Comparison of ENCODE assay signal across 26 mouse cellular contexts in the genomic region with DNA sequence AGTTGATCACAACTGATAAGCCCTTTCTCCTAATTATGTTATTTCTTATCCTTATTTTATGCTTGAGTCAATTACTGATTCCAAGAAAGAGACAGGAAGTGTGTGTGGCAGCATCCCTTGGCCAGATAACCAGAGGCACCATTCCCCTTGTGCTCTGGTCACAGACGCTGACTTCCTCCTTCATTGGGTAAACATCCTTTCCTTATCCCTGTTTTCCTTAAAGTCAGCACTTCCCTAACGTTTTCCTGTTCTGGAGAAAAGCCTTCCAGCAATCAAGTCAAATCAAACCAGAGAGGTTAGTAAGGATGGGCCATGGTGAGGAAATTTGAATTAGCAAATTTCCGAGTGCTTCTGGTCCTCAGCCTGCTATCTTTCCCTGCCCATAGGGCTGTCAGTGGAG. TPM values are rescaled to one million over a fixed set of nuclear protein-coding genes. Genes with fewer than 3 reads are reported as not detected.
A peak's percentile ranks its signal among the peaks of the same experiment; 100 is the strongest.
DNase-seq lines count a peak whose midpoint lies in the region; ATAC-seq and TF ChIP-seq lines count a peak whose summit lies in the region.
"Had no signal": no experiment of that assay in that cellular context is flagged by ENCODE, and none has a peak within 500 bp of the region (broad histone marks: within the 10 kb centered on the region; RNA-seq: fewer than 3 reads in every experiment).

No protein-coding gene starts in this region.

- no peak overlapping the region for H3K27ac ChIP-seq in heart, embryonic 10.5 days
- H3K27ac ChIP-seq in heart, postnatal 0 days (ENCODE audit: low read depth), result peak overlapping the region; percentile 20; the same call in 1 of the 2 replicates
- no peak overlapping the region for H3K27ac ChIP-seq in lung, postnatal 0 days (ENCODE audit: low read length)
- H3K27ac ChIP-seq in thymus, adult 2 months (ENCODE audit: control insufficient read depth, insufficient read depth, low read length), result peak overlapping the region; percentile 70
- H3K27ac ChIP-seq: embryonic facial prominence, embryonic 10.5 days; embryonic facial prominence, embryonic 13.5 days; forebrain, embryonic 12.5 days; forebrain, embryonic 15.5 days; hindbrain, embryonic 12.5 days; hindbrain, embryonic 15.5 days had no signal

- peak; percentile 88 for DNase-seq in heart, adult 11 months
- no peak for DNase-seq in heart, embryonic 10.5 days (ENCODE audit: low spot score)
- peak; percentile 10 for DNase-seq in heart, postnatal 0 days (ENCODE audit: low spot score)
- DNase-seq in heart, adult 8-10 months (ENCODE audit: low spot score), result no peak
- no peak for DNase-seq in lung, postnatal 0 days (ENCODE audit: low spot score)
- DNase-seq in lung, adult 2 months, result no peak
- no peak for DNase-seq in thymus, adult 2 months
- no peak for DNase-seq in thymus, postnatal 14 days
- DNase-seq: adrenal gland, adult 8-10 months; adrenal gland, postnatal 25 days; cerebellum, adult 11-12 months; cerebellum, adult 8-10 months; cerebellum, postnatal 10 days; cerebellum, postnatal 36 days; embryo, embryonic 11 days; gastrocnemius, postnatal 25 days had no signal

- no peak for TF ChIP-seq POLR2A in lung, adult 2 months (IDR thresholded peaks at IDR 0.05; ENCODE audit: borderline replicate concordance, extremely low read depth, low read depth, low read length)
- no peak for TF ChIP-seq POLR2A in thymus, adult 2 months (IDR thresholded peaks at IDR 0.05; ENCODE audit: control insufficient read depth, extremely low read depth, insufficient read depth, low read length, poor library complexity)

- no peak overlapping the region for H3K4me2 ChIP-seq in heart, postnatal 0 days (ENCODE audit: low read depth, low read length)
- no peak overlapping the region for H3K4me2 ChIP-seq in lung, postnatal 0 days (replicated peaks; ENCODE audit: low read depth, low read length)
- H3K4me2 ChIP-seq: embryonic facial prominence, embryonic 13.5 days; forebrain, embryonic 12.5 days; forebrain, embryonic 15.5 days; heart, embryonic 15.5 days; hindbrain, embryonic 12.5 days; hindbrain, embryonic 15.5 days had no signal

- H3K4me1 ChIP-seq in heart, embryonic 10.5 days, result no peaks in the 10 kb centered on the region
- H3K4me1 ChIP-seq in heart, postnatal 0 days (ENCODE audit: control insufficient read depth, insufficient read depth), result peaks cover 5% of the 10 kb centered on the region; the same call in 1 of the 2 replicates
- no peaks in the 10 kb centered on the region for H3K4me1 ChIP-seq in lung, postnatal 0 days (ENCODE audit: insufficient read depth, low read depth, low read length)
- peaks cover 3% of the 10 kb centered on the region for H3K4me1 ChIP-seq in lung, adult 2 months (ENCODE audit: control insufficient read depth, insufficient read depth, low read length)
- peaks cover 37% of the 10 kb centered on the region for H3K4me1 ChIP-seq in thymus, adult 2 months (replicated peaks; ENCODE audit: control insufficient read depth, insufficient read depth, low read length)
- H3K4me1 ChIP-seq: embryonic facial prominence, embryonic 10.5 days; embryonic facial prominence, embryonic 13.5 days; forebrain, embryonic 12.5 days; forebrain, embryonic 15.5 days; heart, embryonic 15.5 days; hindbrain, embryonic 12.5 days; hindbrain, embryonic 15.5 days had no signal

- TF ChIP-seq CTCF in heart, postnatal 0 days (IDR thresholded peaks at IDR 0.05; ENCODE audit: low read depth), result no peak
- TF ChIP-seq CTCF in lung, postnatal 0 days (IDR thresholded peaks at IDR 0.05), result no peak
- no peak for TF ChIP-seq CTCF in lung, adult 2 months (IDR thresholded peaks at IDR 0.05; ENCODE audit: insufficient read depth, low read length)
- TF ChIP-seq CTCF in thymus, adult 2 months (IDR thresholded peaks at IDR 0.05; ENCODE audit: borderline replicate concordance, control insufficient read depth, extremely low read depth, insufficient read depth, low read length, poor library complexity), result no peak

- no peak overlapping the region for H3K4me3 ChIP-seq in heart, embryonic 10.5 days
- no peak overlapping the region for H3K4me3 ChIP-seq in heart, postnatal 0 days (ENCODE audit: low read depth, low read length)
- H3K4me3 ChIP-seq in lung, postnatal 0 days (ENCODE audit: low read depth, low read length), result no peak overlapping the region
- no peak overlapping the region for H3K4me3 ChIP-seq in lung, adult 2 months (replicated peaks; ENCODE audit: extremely low read depth, low read depth, low read length)
- H3K4me3 ChIP-seq in thymus, adult 2 months (ENCODE audit: control insufficient read depth, insufficient read depth, low read length), result no peak overlapping the region
- H3K4me3 ChIP-seq: embryonic facial prominence, embryonic 10.5 days; embryonic facial prominence, embryonic 13.5 days; erythroblast, embryonic 14.5 days; forebrain, embryonic 12.5 days; forebrain, embryonic 15.5 days; heart, embryonic 15.5 days; hindbrain, embryonic 12.5 days; hindbrain, embryonic 15.5 days had no signal

- H3K9me3 ChIP-seq in heart, embryonic 10.5 days, result 0 out of 2 replicates have a peak, but pooled peaks cover 7% of the 10 kb centered on the region
- peaks cover 5% of the 10 kb centered on the region; the same call in 1 of the 2 replicates for H3K9me3 ChIP-seq in heart, postnatal 0 days (replicated peaks; ENCODE audit: control insufficient read depth, low read length)
- H3K9me3 ChIP-seq in lung, postnatal 0 days (ENCODE audit: low read length), result no peaks in the 10 kb centered on the region
- H3K9me3 ChIP-seq: embryonic facial prominence, embryonic 13.5 days; forebrain, embryonic 12.5 days; forebrain, embryonic 15.5 days; heart, embryonic 15.5 days; hindbrain, embryonic 15.5 days had no signal

- H3K27me3 ChIP-seq in heart, embryonic 10.5 days (ENCODE audit: insufficient read depth, poor library complexity, severe bottlenecking), result no peaks in the 10 kb centered on the region
- H3K27me3 ChIP-seq in heart, postnatal 0 days (ENCODE audit: control insufficient read depth, insufficient read depth, low read length), result no peaks in the 10 kb centered on the region
- no peaks in the 10 kb centered on the region for H3K27me3 ChIP-seq in lung, postnatal 0 days (replicated peaks; ENCODE audit: insufficient read depth, low read length)
- H3K27me3 ChIP-seq in thymus, adult 2 months (ENCODE audit: control insufficient read depth, insufficient read depth, low read length), result no peaks in the 10 kb centered on the region
- H3K27me3 ChIP-seq: embryonic facial prominence, embryonic 13.5 days; forebrain, embryonic 12.5 days; forebrain, embryonic 15.5 days; heart, embryonic 15.5 days; hindbrain, embryonic 12.5 days; hindbrain, embryonic 15.5 days had no signal

- no peak for TF ChIP-seq EP300 in heart, postnatal 0 days (IDR thresholded peaks at IDR 0.05; ENCODE audit: low read depth)
- peak; percentile 63 for TF ChIP-seq EP300 in lung, postnatal 0 days (IDR thresholded peaks at IDR 0.05)

- no peak overlapping the region for H3K9ac ChIP-seq in heart, postnatal 0 days (replicated peaks; ENCODE audit: low read depth, low read length)
- H3K9ac ChIP-seq in lung, postnatal 0 days (replicated peaks; ENCODE audit: low read depth), result no peak overlapping the region
- H3K9ac ChIP-seq: embryonic facial prominence, embryonic 13.5 days; forebrain, embryonic 12.5 days; forebrain, embryonic 15.5 days; heart, embryonic 15.5 days; hindbrain, embryonic 12.5 days; hindbrain, embryonic 15.5 days had no signal

- ATAC-seq in heart, postnatal 0 days (ENCODE audit: insufficient read depth, low read depth), result no peak
- 0 out of 2 replicates have a peak, but pooled peaks have one; percentile 12 for ATAC-seq in lung, postnatal 0 days
- ATAC-seq: forebrain, embryonic 15.5 days had no signal

- WGBS in heart, embryonic 10.5 days, result 42% methylated on average over 3 of the region's 3 CpGs
- WGBS in heart, postnatal 0 days, result 32% methylated on average over 3 of the region's 3 CpGs
- WGBS in lung, postnatal 0 days, result 20% methylated on average over 3 of the region's 3 CpGs
- WGBS in lung, adult 2 months, result 24% methylated on average over 3 of the region's 3 CpGs
- 61% methylated on average over 3 of the region's 3 CpGs for WGBS in thymus, adult 2 months

- H3K36me3 ChIP-seq in heart, embryonic 10.5 days, result no peaks in the 10 kb centered on the region
- H3K36me3 ChIP-seq in heart, postnatal 0 days (replicated peaks; ENCODE audit: control insufficient read depth, insufficient read depth, low read length), result no peaks in the 10 kb centered on the region
- no peaks in the 10 kb centered on the region for H3K36me3 ChIP-seq in lung, postnatal 0 days (ENCODE audit: insufficient read depth, low read length)
- H3K36me3 ChIP-seq in thymus, adult 2 months (ENCODE audit: control insufficient read depth, insufficient read depth, low read length), result no peaks in the 10 kb centered on the region
- H3K36me3 ChIP-seq: embryonic facial prominence, embryonic 10.5 days; embryonic facial prominence, embryonic 13.5 days; forebrain, embryonic 12.5 days; forebrain, embryonic 15.5 days; heart, embryonic 15.5 days; hindbrain, embryonic 12.5 days; hindbrain, embryonic 15.5 days had no signal

RNA-seq across cellular contexts. Expression of a gene that starts 29.6 kb away (rescaled TPM):
- polyA plus RNA-seq in heart, embryonic 10.5 days (2016; fragmentation: Nextera tagmentation; extraction: Ambion mirVana), result 0.14 TPM in 1 of 2 replicates, not detected in the other
- total RNA-seq in heart, postnatal 0 days (2014; rRNA removed; ENCODE audit: low replicate concordance), result 0.73 TPM in 1 of 2 replicates, not detected in the other
- polyA plus RNA-seq in heart, postnatal 0 days (2015; fragmentation: Nextera tagmentation; extraction: Ambion mirVana), result 0.20 and 1.0 TPM in 2 replicates
- total RNA-seq in heart, adult 8-10 months (2022), result 1 to 10 TPM; 2.5 to 6.3 (median 3.5) TPM
- polyA plus RNA-seq in lung, postnatal 0 days (2015; fragmentation: Nextera tagmentation; extraction: Ambion mirVana), result not detected in 2 replicates
- polyA plus RNA-seq in lung, adult 2 months (2012; rRNA removed), result 19.3 and 57.0 TPM in 2 replicates
- polyA plus RNA-seq in thymus, adult 2 months (2012; rRNA removed), result 52.4 and 61.3 TPM in 2 replicates
- total RNA-seq: hematopoietic stem cell, adult 5-6 weeks had no signal
- polyA plus RNA-seq: activated CD4-positive, CD25-positive, alpha-beta regulatory T cell, adult 4 months; embryonic facial prominence, embryonic 10.5 days; embryonic facial prominence, embryonic 13.5 days; erythroblast, embryonic 14.5 days; forebrain, embryonic 12.5 days; forebrain, embryonic 15.5 days; heart, embryonic 15.5 days; hindbrain, embryonic 12.5 days; hindbrain, embryonic 15.5 days had no signal

RNA-seq across cellular contexts. Expression of a gene that starts 48.4 kb away (rescaled TPM):
- polyA plus RNA-seq in heart, embryonic 10.5 days (2016; fragmentation: Nextera tagmentation; extraction: Ambion mirVana), result 134 and 158 TPM in 2 replicates
- total RNA-seq in heart, postnatal 0 days (2014; rRNA removed; ENCODE audit: low replicate concordance), result 16.8 and 27.9 TPM in 2 replicates
- polyA plus RNA-seq in heart, postnatal 0 days (2015; fragmentation: Nextera tagmentation; extraction: Ambion mirVana), result 38.1 and 40.6 TPM in 2 replicates
- 10 to 100 TPM in 1 of 4 experiments, 1 to 10 TPM in 3; 6.7 to 11.0 (median 7.6) TPM for total RNA-seq in heart, adult 8-10 months (2022)
- 19.0 and 21.4 TPM in 2 replicates for polyA plus RNA-seq in lung, postnatal 0 days (2015; fragmentation: Nextera tagmentation; extraction: Ambion mirVana)
- polyA plus RNA-seq in lung, adult 2 months (2012; rRNA removed), result 0.15 and 0.57 TPM in 2 replicates
- polyA plus RNA-seq in thymus, adult 2 months (2012; rRNA removed), result 2.6 and 3.4 TPM in 2 replicates

RNA-seq across cellular contexts. Expression of a gene that starts 48.6 kb away (rescaled TPM):
- 11.2 and 18.0 TPM in 2 replicates for polyA plus RNA-seq in heart, embryonic 10.5 days (2016; fragmentation: Nextera tagmentation; extraction: Ambion mirVana)
- 23.5 and 34.4 TPM in 2 replicates for total RNA-seq in heart, postnatal 0 days (2014; rRNA removed; ENCODE audit: low replicate concordance)
- polyA plus RNA-seq in heart, postnatal 0 days (2015; fragmentation: Nextera tagmentation; extraction: Ambion mirVana), result 8.8 and 10.0 TPM in 2 replicates
- total RNA-seq in heart, adult 8-10 months (2022), result 1 to 10 TPM; 7.6 to 9.9 (median 8.8) TPM
- polyA plus RNA-seq in lung, postnatal 0 days (2015; fragmentation: Nextera tagmentation; extraction: Ambion mirVana), result 42.2 and 46.4 TPM in 2 replicates
- 22.1 and 28.0 TPM in 2 replicates for polyA plus RNA-seq in lung, adult 2 months (2012; rRNA removed)
- 30.7 and 33.2 TPM in 2 replicates for polyA plus RNA-seq in thymus, adult 2 months (2012; rRNA removed)
- polyA plus RNA-seq: erythroblast, embryonic 14.5 days had no signal

Comparison
In these comparisons a context has a peak if more than half of its experiments do, and no peak if none do; other contexts are left out.
1. DNase-seq: peak in heart, adult 11 months (single experiment) and heart, postnatal 0 days (single experiment); none in heart, embryonic 10.5 days (single experiment), heart, adult 8-10 months (single experiment), lung, postnatal 0 days (single experiment), lung, adult 2 months (single experiment), thymus, adult 2 months (single experiment) and thymus, postnatal 14 days (single experiment).
2. H3K27ac ChIP-seq: peak in heart, postnatal 0 days (single experiment) and thymus, adult 2 months (single experiment); none in heart, embryonic 10.5 days (single experiment) and lung, postnatal 0 days (single experiment).
3. RNA of a gene that starts 29.6 kb away (polyA plus RNA-seq): 52.4 to 61.3 TPM in thymus, adult 2 months and 19.3 to 57.0 TPM in lung, adult 2 months; 0.20 to 1.0 TPM in heart, postnatal 0 days, 0.14 TPM in heart, embryonic 10.5 days and not detected in lung, postnatal 0 days; every median in the first group is over 10 times any median in the second.